Mouse (Mus musculus): ENCODE results near the gene Gm3488. TPM values are rescaled to one million over a fixed set of nuclear protein-coding genes. Genes with fewer than 3 reads are reported as not detected.
"Not testable (repeated sequence)": the region's sequence is repeated elsewhere in the genome, so short reads cannot be mapped to it uniquely, and the experiment has no call there.

The Gm3488 gene
- polyA plus RNA-seq (2014; fragmentation: Nextera tagmentation; extraction: Ambion mirVana), result 2.5 and 2.7 TPM in 2 replicates

DNA sequence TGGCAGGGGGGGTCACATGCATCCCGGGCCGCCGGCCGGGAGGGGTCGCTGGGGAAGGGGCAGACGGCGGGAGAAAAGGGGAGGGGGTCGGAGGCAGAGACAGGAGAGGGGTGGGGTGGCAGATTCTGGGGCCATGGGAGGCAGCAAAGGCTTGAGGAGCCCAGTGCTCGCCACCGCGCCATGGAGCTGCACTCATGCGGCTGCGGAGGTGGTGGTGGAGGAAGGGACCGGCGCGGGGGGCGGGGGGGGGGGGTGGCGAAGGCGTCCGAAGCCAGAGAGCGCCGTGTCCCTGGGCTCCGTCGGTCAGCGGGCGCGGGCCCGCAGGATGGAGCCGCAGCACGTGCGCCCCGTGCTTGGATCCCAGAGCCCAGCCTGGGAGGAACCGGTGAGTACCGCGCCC is at the start of gene Gm3488:
Gene Gm3488, plus strand, starts transcription at position 301 of the 400 bp plus-strand sequence.
- not testable (repeated sequence) for ATAC-seq (ENCODE audit: insufficient read depth, low FRiP score, low TSS enrichment); H3K9ac ChIP-seq (ENCODE audit: low read length); H3K4me3 ChIP-seq (ENCODE audit: low read depth, low read length); H3K4me1 ChIP-seq (ENCODE audit: control insufficient read depth, insufficient read depth, low read length); H3K27me3 ChIP-seq (ENCODE audit: control insufficient read depth, insufficient read depth, low read length); H3K36me3 ChIP-seq (ENCODE audit: control insufficient read depth, insufficient read depth, low read length); H3K4me2 ChIP-seq (ENCODE audit: low read depth); H3K9me3 ChIP-seq (ENCODE audit: control insufficient read depth, low read length); DNase-seq (ENCODE audit: low spot score); H3K27ac ChIP-seq (ENCODE audit: low read depth, low read length)
- no CpG with 5 or more reads among the region's 35 CpGs for WGBS

DNA sequence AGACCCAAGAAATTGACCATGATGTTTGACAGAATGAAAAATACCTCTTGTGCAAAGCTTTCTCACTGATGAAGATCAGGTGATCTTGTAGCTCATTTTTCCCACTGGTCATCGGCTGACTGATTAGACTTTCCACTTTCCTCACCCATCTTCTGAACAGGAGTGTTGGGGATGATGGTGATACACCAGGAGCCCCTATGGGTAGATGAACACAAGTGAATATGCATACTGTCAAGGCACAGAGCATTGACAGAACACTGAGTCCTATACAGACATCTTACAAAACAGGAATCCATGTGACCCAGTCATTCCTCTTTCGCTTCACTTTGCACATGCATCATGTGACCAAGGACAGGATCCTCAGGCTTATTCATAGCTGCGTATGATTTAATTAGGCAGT is 46.1 kb upstream of the Gm3488 start, which contains the start of gene Gm3194:
Gene Gm3194, minus strand, starts transcription at position 101 of the 400 bp plus-strand sequence.
- not testable (repeated sequence) for H3K4me3 ChIP-seq (ENCODE audit: low read depth, low read length); H3K9me3 ChIP-seq (ENCODE audit: control insufficient read depth, low read length); H3K36me3 ChIP-seq (ENCODE audit: control insufficient read depth, insufficient read depth, low read length); H3K9ac ChIP-seq (ENCODE audit: low read length); H3K27ac ChIP-seq (ENCODE audit: low read depth, low read length); ATAC-seq (ENCODE audit: insufficient read depth, low FRiP score, low TSS enrichment); H3K4me1 ChIP-seq (ENCODE audit: control insufficient read depth, insufficient read depth, low read length); DNase-seq (ENCODE audit: low spot score); H3K4me2 ChIP-seq (ENCODE audit: low read depth); H3K27me3 ChIP-seq (ENCODE audit: control insufficient read depth, insufficient read depth, low read length)
- WGBS, result no CpG with 5 or more reads among the region's 3 CpGs

GRCm38 (mm10) chr14:5460469-5460868 is 41.0 kb upstream of the Gm3488 start:
- WGBS, result no CpG with 5 or more reads among the region's 19 CpGs
- H3K9me3 ChIP-seq (ENCODE audit: control insufficient read depth, low read length); H3K27me3 ChIP-seq (ENCODE audit: control insufficient read depth, insufficient read depth, low read length); DNase-seq (ENCODE audit: low spot score); H3K4me1 ChIP-seq (ENCODE audit: control insufficient read depth, insufficient read depth, low read length); H3K27ac ChIP-seq (ENCODE audit: low read depth, low read length); H3K9ac ChIP-seq (ENCODE audit: low read length); ATAC-seq (ENCODE audit: insufficient read depth, low FRiP score, low TSS enrichment); H3K36me3 ChIP-seq (ENCODE audit: control insufficient read depth, insufficient read depth, low read length); H3K4me3 ChIP-seq (ENCODE audit: low read depth, low read length); H3K4me2 ChIP-seq (ENCODE audit: low read depth): not testable (repeated sequence)

DNA sequence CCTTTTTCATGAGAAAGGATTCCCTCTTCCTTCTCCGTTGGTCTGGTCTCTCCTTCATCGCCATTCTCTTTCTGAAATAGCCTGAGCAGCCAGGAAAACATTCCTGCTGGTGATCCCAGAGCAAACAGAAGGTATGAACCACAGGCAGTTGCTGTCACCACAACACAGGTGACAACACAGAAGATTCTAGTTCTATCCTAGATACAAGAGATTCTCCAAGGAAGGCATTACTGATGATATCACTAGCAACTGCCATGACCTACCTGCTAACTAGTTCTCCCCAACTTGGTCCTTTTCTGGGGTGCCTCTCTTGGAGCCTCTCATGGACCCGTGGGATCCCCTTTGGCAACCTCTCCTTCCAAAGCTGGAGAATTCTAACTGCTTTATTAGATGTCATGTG is 23.7 kb upstream of the Gm3488 start, which contains the start of gene Gm8246:
Gene Gm8246, minus strand, starts transcription at position 101 of the 400 bp plus-strand sequence.
- H3K27ac ChIP-seq (ENCODE audit: low read depth, low read length); H3K36me3 ChIP-seq (ENCODE audit: control insufficient read depth, insufficient read depth, low read length); H3K9ac ChIP-seq (ENCODE audit: low read length); H3K4me1 ChIP-seq (ENCODE audit: control insufficient read depth, insufficient read depth, low read length); H3K27me3 ChIP-seq (ENCODE audit: control insufficient read depth, insufficient read depth, low read length); ATAC-seq (ENCODE audit: insufficient read depth, low FRiP score, low TSS enrichment); DNase-seq (ENCODE audit: low spot score); H3K4me2 ChIP-seq (ENCODE audit: low read depth); H3K9me3 ChIP-seq (ENCODE audit: control insufficient read depth, low read length); H3K4me3 ChIP-seq (ENCODE audit: low read depth, low read length): not testable (repeated sequence)
- WGBS, result no CpG with 5 or more reads among the region's 3 CpGs

DNA sequence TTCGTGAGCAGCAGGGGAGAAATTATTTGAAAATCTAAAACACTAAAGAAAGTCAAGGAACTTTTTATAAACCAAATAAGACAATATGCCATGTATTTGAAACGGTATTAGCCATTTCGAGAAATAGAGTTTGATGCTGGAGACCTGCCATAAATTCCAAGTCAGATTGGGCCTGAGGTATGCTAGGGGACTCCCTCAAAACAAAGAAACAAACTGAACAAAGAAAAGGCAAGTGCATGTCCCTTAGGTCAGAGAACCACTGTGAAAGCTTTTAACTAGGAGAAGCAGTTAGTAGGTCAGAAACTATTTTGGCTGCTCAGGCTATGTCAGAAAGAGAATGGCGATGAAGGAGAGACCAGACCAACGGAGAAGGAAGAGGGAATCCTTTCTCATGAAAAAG is 17.6 kb upstream of the Gm3488 start, which contains the start of gene Gm3187:
Gene Gm3187, plus strand, starts transcription at position 301 of the 400 bp plus-strand sequence.
- not testable (repeated sequence) for H3K27ac ChIP-seq (ENCODE audit: low read depth, low read length); H3K9ac ChIP-seq (ENCODE audit: low read length); H3K4me3 ChIP-seq (ENCODE audit: low read depth, low read length); H3K4me2 ChIP-seq (ENCODE audit: low read depth); DNase-seq (ENCODE audit: low spot score); H3K36me3 ChIP-seq (ENCODE audit: control insufficient read depth, insufficient read depth, low read length); ATAC-seq (ENCODE audit: insufficient read depth, low FRiP score, low TSS enrichment); H3K4me1 ChIP-seq (ENCODE audit: control insufficient read depth, insufficient read depth, low read length); H3K27me3 ChIP-seq (ENCODE audit: control insufficient read depth, insufficient read depth, low read length); H3K9me3 ChIP-seq (ENCODE audit: control insufficient read depth, low read length)
- 85% methylated on average over 4 of the region's 5 CpGs for WGBS

DNA sequence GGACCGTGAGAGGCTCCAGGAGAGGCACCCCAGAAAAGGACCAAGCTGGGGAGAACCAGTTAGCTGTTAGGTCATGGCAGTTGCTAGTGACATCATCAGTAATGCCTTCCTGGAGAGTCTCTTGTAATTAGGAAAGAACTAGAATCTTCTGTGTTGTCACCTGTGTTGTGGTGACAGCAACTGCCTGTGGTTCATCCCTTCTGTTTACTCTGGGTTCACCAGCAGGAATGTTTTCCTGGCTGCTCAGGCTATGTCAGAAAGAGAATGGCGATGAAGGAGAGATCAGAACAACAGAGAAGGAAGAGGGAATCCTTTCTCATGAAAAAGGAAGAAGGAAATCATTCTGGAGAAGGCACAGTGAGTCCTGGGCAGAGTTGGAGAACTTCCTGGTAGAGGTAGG is 36.7 kb downstream of the Gm3488 start, which contains the start of gene Gm3532:
Gene Gm3532, plus strand, starts transcription at position 301 of the 400 bp plus-strand sequence.
- not testable (repeated sequence) for DNase-seq (ENCODE audit: low spot score); ATAC-seq (ENCODE audit: insufficient read depth, low FRiP score, low TSS enrichment); H3K9ac ChIP-seq (ENCODE audit: low read length); H3K4me3 ChIP-seq (ENCODE audit: low read depth, low read length); H3K4me1 ChIP-seq (ENCODE audit: control insufficient read depth, insufficient read depth, low read length); H3K27ac ChIP-seq (ENCODE audit: low read depth, low read length); H3K4me2 ChIP-seq (ENCODE audit: low read depth); H3K9me3 ChIP-seq (ENCODE audit: control insufficient read depth, low read length); H3K36me3 ChIP-seq (ENCODE audit: control insufficient read depth, insufficient read depth, low read length); H3K27me3 ChIP-seq (ENCODE audit: control insufficient read depth, insufficient read depth, low read length)
- no CpG with 5 or more reads among the region's 2 CpGs for WGBS

Other genes with a start within 250 kb of the Gm3488 start
- gene Gm3526, start 241.1 kb upstream of the Gm3488 start, polyA plus RNA-seq (2014; fragmentation: Nextera tagmentation; extraction: Ambion mirVana), result not detected in 2 replicates
- gene Gm3542, start 166.7 kb upstream of the Gm3488 start, polyA plus RNA-seq (2014; fragmentation: Nextera tagmentation; extraction: Ambion mirVana), result not detected in 2 replicates
- 0.90 TPM in 1 of 2 replicates, not detected in the other for gene Gm3500, start 112.6 kb upstream of the Gm3488 start, polyA plus RNA-seq (2014; fragmentation: Nextera tagmentation; extraction: Ambion mirVana)
- gene Gm3194, start 46.2 kb upstream of the Gm3488 start, polyA plus RNA-seq (2014; fragmentation: Nextera tagmentation; extraction: Ambion mirVana), result 1.0 and 1.2 TPM in 2 replicates
- not detected in 2 replicates for gene Gm8246, start 23.8 kb upstream of the Gm3488 start, polyA plus RNA-seq (2014; fragmentation: Nextera tagmentation; extraction: Ambion mirVana)
- gene Gm3187, start 17.5 kb upstream of the Gm3488 start, polyA plus RNA-seq (2014; fragmentation: Nextera tagmentation; extraction: Ambion mirVana), result not detected in 2 replicates
- gene Gm3532, start 36.8 kb downstream of the Gm3488 start, polyA plus RNA-seq (2014; fragmentation: Nextera tagmentation; extraction: Ambion mirVana), result not detected in 2 replicates
- gene Gm8265, start 131.4 kb downstream of the Gm3488 start, polyA plus RNA-seq (2014; fragmentation: Nextera tagmentation; extraction: Ambion mirVana), result not detected in 2 replicates
- gene Gm9603, start 185.8 kb downstream of the Gm3488 start, polyA plus RNA-seq (2014; fragmentation: Nextera tagmentation; extraction: Ambion mirVana), result not detected in 2 replicates
- not detected in 2 replicates for gene Gm3373, start 239.9 kb downstream of the Gm3488 start, polyA plus RNA-seq (2014; fragmentation: Nextera tagmentation; extraction: Ambion mirVana)

Data from neural tube, embryonic 11.5 days (tissue).